Mouse (Mus musculus) midbrain, postnatal 0 days (tissue): ENCODE measurements around the gene Armc12. TPM values are rescaled to one million over a fixed set of nuclear protein-coding genes. Genes with fewer than 3 reads are reported as not detected.

ENCODE experiments used
- ATAC-seq: fragments of 200-750 bp; cut with Nextera tagmentation; 2 replicates; pipeline ENCODE4 v1.8.0; 2017; ENCODE audit warnings: moderate number of reproducible peaks, mild to moderate bottlenecking, moderate TSS enrichment, moderate library complexity; ENCODE audit not compliant: low FRiP score
- DNase-seq: peaks from one replicate; pipeline ENCODE4 v3.0.0-alpha.2; 2015; ENCODE audit warnings: low spot score
- H3K27ac ChIP-seq: fragments of 300-500 bp; sonication (generic); 2 replicates; pipeline ENCODE4 v1.5.1; 2014; ENCODE audit warnings: low read depth, mild to moderate bottlenecking, low read length, mixed read lengths
- H3K27me3 ChIP-seq: fragments of 300-500 bp; sonication (generic); 2 replicates; pipeline ENCODE4 v1.6.1; 2014; ENCODE audit warnings: low read length, control low read depth, mixed read lengths; ENCODE audit not compliant: insufficient read depth
- H3K36me3 ChIP-seq: fragments of 300-500 bp; sonication (generic); 2 replicates; pipeline ENCODE4 v1.6.1; 2014; ENCODE audit warnings: low read length, control low read depth, mixed read lengths; ENCODE audit not compliant: insufficient read depth
- H3K4me1 ChIP-seq: fragments of 300-500 bp; sonication (generic); 2 replicates; pipeline ENCODE4 v1.6.1; 2014; ENCODE audit warnings: mild to moderate bottlenecking, control low read depth, antibody characterized with exemption, low read length, mixed read lengths; ENCODE audit not compliant: insufficient read depth
- H3K4me2 ChIP-seq: fragments of 300-500 bp; sonication (generic); 2 replicates; pipeline ENCODE4 v1.6.1; 2014; ENCODE audit warnings: low read depth, mild to moderate bottlenecking, low read length, mixed read lengths; ENCODE audit not compliant: poor library complexity, severe bottlenecking
- H3K4me3 ChIP-seq: fragments of 300-500 bp; sonication (generic); 2 replicates; pipeline ENCODE4 v1.5.1; 2014; ENCODE audit warnings: low read depth, mild to moderate bottlenecking, low read length, moderate library complexity
- H3K9ac ChIP-seq: fragments of 300-500 bp; sonication (generic); replicated peaks from 2 replicates; pipeline ENCODE4 v1.6.1; 2014; ENCODE audit warnings: mild to moderate bottlenecking, low read length, moderate library complexity, mixed read lengths; ENCODE audit not compliant: poor library complexity, severe bottlenecking
- H3K9me3 ChIP-seq: fragments of 300-500 bp; sonication (generic); 2 replicates; pipeline ENCODE4 v1.6.1; 2016; ENCODE audit warnings: low read length, control low read depth
- CTCF ChIP-seq: IDR thresholded peaks from 2 replicates; pipeline ENCODE4 v1.5.1; 2016; ENCODE audit warnings: antibody characterized with exemption, mild to moderate bottlenecking
- WGBS: fragments of 180-500 bp; shearing (Covaris S2); extraction: QIAGEN DNeasy Blood & Tissue Kit; methylation state at CpG from one replicate; pipeline ENCODE4 v1.1.7; 2014; 5-methylcytosine and 5-hydroxymethylcytosine counted together
- polyA plus RNA-seq: library from polyadenylated mRNA; unstranded; fragments of >200 nt; fragmentation: Nextera tagmentation; extraction: Ambion mirVana; gene quantifications from 2 replicates; pipeline ENCODE4 v1.2.1, GENCODE M21; 2015
- total RNA-seq: library from RNA; depleted of rRNA; stranded (reverse); fragments of >200 nt; gene quantifications from 2 replicates; pipeline ENCODE4 v1.2.3, GENCODE M21; 2014

The Armc12 gene
- total and polyA plus RNA-seq, 2 experiments from 2014 or later, result not detected

GRCm38 (mm10) chr17:28511616-28512541 is 18.7 kb upstream of the Armc12 start:
- WGBS, result 36% methylated on average over 9 of the region's 9 CpGs

GRCm38 (mm10) chr17:28512696-28513095 is 17.9 kb upstream of the Armc12 start:
- no peak for DNase-seq
- H3K27me3 ChIP-seq, result 0 out of 2 replicates have a peak, but pooled peaks cover 7% of the 10 kb centered on the region
- no peak overlapping the region for H3K4me2 ChIP-seq
- no peak overlapping the region for H3K4me3 ChIP-seq
- no peak for ATAC-seq
- 56% methylated on average over 6 of the region's 6 CpGs for WGBS
- H3K4me1 ChIP-seq, result 0 out of 2 replicates have a peak, but pooled peaks cover 3% of the 10 kb centered on the region
- no peaks in the 10 kb centered on the region for H3K9me3 ChIP-seq
- no peaks in the 10 kb centered on the region for H3K36me3 ChIP-seq
- no peak for TF ChIP-seq CTCF
- H3K27ac ChIP-seq, result no peak overlapping the region
- H3K9ac ChIP-seq, result no peak overlapping the region

More at GRCm38 (mm10) chr17:28511616-28512541, 18.7 kb upstream of the Armc12 start:
- Histone ChIP-seq H3K27me3 (0 out of 2 replicates have a peak, but pooled peaks cover 7% of the 10 kb centered on the region), H3K36me3 (no peaks in the 10 kb centered on the region), H3K4me1 (no peaks in the 10 kb centered on the region), H3K9ac (no peak overlapping the region), H3K9me3 (no peaks in the 10 kb centered on the region), H3K4me2 (no peak overlapping the region), H3K27ac (no peak overlapping the region), H3K4me3 (no peak overlapping the region)
- TF ChIP-seq CTCF, result no peak
- ATAC-seq (no peak), DNase-seq (no peak)

GRCm38 (mm10) chr17:28513337-28513736 is 17.3 kb upstream of the Armc12 start:
- H3K4me1 ChIP-seq, result peaks cover 3% of the 10 kb centered on the region; the same call in 1 of the 2 replicates
- H3K27me3 ChIP-seq, result 0 out of 2 replicates have a peak, but pooled peaks cover 7% of the 10 kb centered on the region
- no peak overlapping the region for H3K4me3 ChIP-seq
- no peak overlapping the region for H3K27ac ChIP-seq
- no peaks in the 10 kb centered on the region for H3K36me3 ChIP-seq
- no peak for TF ChIP-seq CTCF
- no peak overlapping the region for H3K4me2 ChIP-seq
- ATAC-seq (no peak), DNase-seq (no peak)
- 85% methylated on average over 1 of the region's 1 CpGs for WGBS
- no peaks in the 10 kb centered on the region for H3K9me3 ChIP-seq
- H3K9ac ChIP-seq, result no peak overlapping the region

- Histone ChIP-seq H3K27ac (no peak overlapping the region), H3K9ac (no peak overlapping the region), H3K36me3 (no peaks in the 10 kb centered on the region), H3K4me3 (no peak overlapping the region), H3K9me3 (no peaks in the 10 kb centered on the region), H3K4me2 (no peak overlapping the region), H3K27me3 (0 out of 2 replicates have a peak, but pooled peaks cover 7% of the 10 kb centered on the region), H3K4me1 (peaks cover 3% of the 10 kb centered on the region; the same call in 1 of the 2 replicates)
- DNase-seq (no peak), ATAC-seq (no peak)
- no peak for TF ChIP-seq CTCF
- 67% methylated on average over 7 of the region's 7 CpGs for WGBS
These were observed 16.8 kb upstream of the Armc12 start for GRCm38 (mm10) chr17:28513844-28514243.

- Histone ChIP-seq H3K9me3 (no peaks in the 10 kb centered on the region), H3K4me3 (no peak overlapping the region), H3K9ac (no peak overlapping the region), H3K27me3 (0 out of 2 replicates have a peak, but pooled peaks cover 7% of the 10 kb centered on the region), H3K4me2 (no peak overlapping the region), H3K27ac (no peak overlapping the region), H3K4me1 (peaks cover 3% of the 10 kb centered on the region; the same call in 1 of the 2 replicates), H3K36me3 (no peaks in the 10 kb centered on the region)
- 57% methylated on average over 5 of the region's 5 CpGs for WGBS
- no peak for DNase-seq
- ATAC-seq, result no peak
- TF ChIP-seq CTCF, result no peak
These were observed 16.1 kb upstream of the Armc12 start for GRCm38 (mm10) chr17:28514555-28514954.
